Mouse (Mus musculus): Measurements from ENCODE around the gene Shmt2.

- TF ChIP-seq CTCF (IDR thresholded peaks at IDR 0.05; ENCODE audit: low read depth, low read length), result no peak
- TF ChIP-seq EP300 (IDR thresholded peaks at IDR 0.05; ENCODE audit: insufficient read depth, low read depth, low read length), result no peak
- TF ChIP-seq POLR2A (IDR thresholded peaks at IDR 0.05; ENCODE audit: insufficient read depth, low read length), result no peak
Measured at GRCm38 (mm10) chr10:127492118-127492517, 30.1 kb downstream of the Shmt2 start.

Data from ES-Bruce4 (cell line).